Mouse (Mus musculus): Measurements from ENCODE around the gene Kcnj16.
A peak's percentile ranks its signal among the peaks of the same experiment; 100 is the strongest.

Gene Kcnj16

DNA sequence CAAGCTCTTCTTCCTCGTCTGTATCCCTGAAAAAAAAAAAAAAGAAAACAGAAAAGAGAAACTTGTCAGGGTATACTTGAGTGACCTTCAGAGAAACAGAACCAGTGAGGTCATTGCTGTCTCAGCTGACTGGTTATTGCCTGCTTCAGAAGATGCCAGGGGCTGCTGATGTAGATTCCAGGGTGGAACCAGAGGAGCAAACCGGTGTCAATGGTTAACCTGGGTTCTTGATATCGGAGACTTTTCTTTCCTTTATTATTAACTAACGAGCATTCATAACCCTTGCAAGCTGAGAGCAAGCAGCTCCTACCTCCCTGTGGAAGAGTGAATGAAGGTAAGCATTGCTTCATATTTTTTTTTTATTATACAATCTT is at the start of gene Kcnj16:
Gene Kcnj16 (plus strand): TSS at position 272 of the 374 bp plus-strand sequence.
- no peak for DNase-seq (ENCODE audit: low spot score)

DNA sequence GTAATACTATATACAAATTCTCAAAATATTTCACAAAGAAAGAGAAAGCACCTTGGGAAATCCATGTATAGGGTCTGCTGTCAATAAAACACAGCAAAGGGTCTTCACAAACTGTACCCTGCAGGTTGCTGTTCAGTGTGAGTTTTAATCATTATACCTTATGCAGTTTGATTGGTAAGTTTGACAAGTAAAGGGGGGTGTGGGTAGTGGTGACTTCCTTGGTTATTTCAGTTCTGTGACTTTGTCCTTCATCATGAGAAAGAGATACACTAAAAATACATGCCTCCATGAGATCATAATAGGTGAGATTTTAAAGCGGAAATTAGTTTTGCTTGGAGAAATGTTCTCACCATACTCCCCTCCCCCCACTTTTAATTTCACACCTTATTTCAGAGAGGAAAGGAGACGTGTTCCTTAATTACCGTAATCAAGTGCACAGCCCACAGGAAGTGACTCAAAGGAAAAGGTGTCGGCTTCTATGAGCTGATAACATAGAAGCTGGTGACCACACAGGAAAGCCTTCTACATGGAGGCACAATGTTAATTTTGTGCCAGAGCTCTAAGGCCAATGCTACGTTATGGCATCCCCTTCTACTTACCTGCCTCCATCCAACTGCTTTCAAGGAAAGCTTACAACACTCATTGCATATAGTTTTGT is 48.9 kb upstream of the Kcnj16 start:
- DNase-seq (ENCODE audit: low spot score): no peak

DNA sequence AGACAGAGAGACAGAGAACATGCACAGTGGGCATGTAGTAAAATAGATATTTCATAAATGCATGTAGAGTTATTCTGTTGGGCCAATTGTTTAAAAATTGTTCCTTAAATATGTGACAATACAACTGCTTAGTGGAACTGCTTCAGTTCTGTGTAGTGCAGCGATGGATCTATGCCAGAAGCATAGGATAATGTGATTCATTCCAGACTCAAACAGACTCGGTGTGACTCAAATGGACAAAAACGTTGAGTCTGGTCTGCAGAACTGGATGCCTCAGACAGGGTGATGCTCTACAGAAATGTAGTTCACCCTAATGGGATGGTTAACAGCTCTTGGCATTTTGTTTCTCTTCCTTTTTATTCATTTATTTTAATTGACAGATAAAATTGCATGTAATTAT is 32.1 kb upstream of the Kcnj16 start:
- no peak for DNase-seq (ENCODE audit: low spot score)

DNA sequence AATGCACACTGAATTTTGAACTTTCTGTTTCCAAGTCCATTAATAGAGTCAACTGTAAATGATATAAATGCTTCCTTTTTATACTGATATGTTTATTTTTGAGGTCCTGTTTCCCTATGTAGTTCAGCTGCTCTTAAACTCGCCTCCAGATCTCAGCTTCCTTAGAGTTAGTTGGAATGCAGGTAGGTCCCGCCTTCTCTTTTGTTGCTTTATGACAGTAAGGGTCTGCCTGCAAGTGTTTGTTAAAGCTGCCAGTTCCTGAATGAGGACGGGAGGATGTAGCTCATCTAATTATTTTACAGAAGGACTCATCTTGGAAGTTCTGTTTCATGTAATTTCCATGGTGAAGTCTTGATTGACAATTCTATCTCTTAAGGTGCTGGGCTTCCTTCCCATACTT is 25.6 kb upstream of the Kcnj16 start:
- DNase-seq (ENCODE audit: low spot score): no peak

DNA sequence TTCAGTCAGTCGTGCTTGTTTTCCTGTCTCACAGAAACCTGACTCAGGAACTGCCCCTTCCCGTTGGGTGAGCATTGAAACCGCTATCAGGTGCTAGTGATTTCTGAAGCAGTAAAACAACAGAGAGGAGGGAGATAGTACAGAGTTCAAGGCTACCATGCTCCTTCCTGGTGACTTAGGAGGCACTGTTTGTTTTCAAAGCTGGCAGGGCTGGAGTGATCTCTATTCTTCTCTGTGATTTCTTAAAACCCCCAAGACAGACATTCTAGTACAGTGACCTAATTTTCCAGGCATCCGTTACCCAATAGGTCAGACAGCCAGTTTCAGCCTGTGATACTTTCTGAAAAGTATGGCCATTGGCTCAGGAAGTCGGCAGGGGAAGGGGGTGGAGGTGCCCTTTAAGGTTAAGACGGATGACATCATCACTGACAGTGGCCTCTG is 25.1 kb upstream of the Kcnj16 start:
- DNase-seq (ENCODE audit: low spot score): no peak

DNA sequence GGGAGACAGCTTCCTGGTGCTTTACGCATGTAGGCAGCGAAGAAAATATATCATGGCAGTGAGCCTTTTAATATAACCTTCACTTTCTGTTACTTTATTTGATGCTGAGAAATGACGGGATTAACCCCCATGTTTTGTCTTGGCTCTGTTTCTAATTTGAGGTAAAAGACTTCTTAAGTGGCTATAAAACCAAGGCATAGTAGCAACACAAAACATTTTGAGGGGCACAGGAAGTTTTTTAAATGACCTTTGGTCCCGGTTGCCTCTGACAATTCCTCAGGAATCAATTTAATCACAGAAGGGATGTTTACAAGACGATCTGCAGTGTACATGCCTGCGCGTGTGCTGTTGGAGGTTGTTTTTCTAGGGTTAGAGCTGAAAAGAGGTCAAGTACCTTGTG is 11.2 kb upstream of the Kcnj16 start:
- no peak for DNase-seq (ENCODE audit: low spot score)

DNA sequence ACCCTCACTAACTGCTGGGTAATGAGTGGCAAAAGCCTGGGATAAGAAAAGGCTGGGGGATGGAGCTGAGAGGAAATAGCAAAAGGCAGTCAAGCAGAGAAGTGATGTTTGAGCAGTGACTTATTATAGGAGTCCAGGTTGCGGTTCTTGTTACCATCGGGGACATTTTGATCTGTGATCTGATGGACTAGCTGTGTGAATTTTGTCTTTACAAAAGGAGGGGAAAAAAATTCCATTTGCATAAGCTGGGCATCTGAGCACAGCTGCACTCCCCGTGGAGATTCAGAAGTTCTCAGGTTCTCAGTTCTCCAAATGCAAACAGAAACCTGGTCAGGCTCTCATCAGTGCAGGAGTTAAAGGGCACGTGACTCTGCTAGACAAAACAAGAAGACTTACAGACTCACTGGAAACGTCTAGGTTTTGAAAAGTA is 6.2 kb upstream of the Kcnj16 start:
- no peak for DNase-seq (ENCODE audit: low spot score)

DNA sequence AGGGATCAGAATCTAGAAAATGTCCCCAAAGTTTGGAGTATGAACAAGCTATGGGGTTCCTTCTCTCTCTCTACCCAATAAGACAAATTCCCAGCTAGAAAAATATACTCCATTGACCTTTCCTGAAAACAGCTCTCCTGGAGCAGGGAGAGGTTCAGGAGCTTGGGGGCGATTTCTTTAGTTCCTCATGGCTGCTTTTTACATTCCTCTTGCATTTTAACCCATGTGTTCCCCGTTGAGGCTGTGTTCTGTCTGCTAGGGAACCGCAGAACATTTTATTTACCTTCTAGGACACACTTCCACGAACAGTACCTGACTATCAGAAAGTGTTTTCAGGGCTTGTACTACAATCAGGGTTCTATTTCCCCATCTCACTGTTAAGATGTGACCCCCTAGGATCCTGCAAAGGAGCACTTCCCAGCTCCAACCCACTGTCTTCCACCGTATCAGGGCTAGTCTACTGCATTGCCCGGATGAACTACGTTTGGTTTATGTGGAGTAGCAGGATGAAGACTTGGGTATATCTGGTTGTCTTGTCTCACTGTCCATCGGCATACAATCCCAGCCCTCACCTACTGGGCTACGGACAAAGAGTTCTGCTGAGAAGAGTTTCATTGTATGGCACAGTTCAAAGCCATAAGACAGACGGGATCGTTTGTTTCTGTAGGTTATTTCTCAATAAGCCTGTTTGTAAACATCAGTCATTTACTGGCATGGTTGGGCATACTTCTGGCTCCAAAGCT is 643 bp upstream of the Kcnj16 start:
- DNase-seq (ENCODE audit: low spot score): no peak

DNA sequence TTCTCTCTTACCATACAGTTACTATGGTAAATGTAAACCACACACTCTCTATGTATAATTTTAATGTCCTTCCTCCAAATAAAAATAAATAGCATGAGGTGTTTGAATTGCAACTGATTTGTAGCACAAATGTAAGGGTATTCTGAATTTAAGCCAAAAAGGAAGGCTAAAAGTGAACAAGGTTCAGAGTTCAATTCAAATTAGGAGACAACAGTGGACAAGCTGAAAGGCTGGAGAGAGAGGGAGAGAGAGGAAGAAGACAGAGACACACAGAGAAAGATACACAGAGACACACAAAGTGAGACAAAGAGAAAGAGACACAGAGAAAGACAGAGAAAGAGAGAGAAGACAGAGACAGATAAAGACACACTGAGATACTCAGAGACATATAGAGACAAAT is 1.1 kb downstream of the Kcnj16 start:
- no peak for DNase-seq (ENCODE audit: low spot score)

DNA sequence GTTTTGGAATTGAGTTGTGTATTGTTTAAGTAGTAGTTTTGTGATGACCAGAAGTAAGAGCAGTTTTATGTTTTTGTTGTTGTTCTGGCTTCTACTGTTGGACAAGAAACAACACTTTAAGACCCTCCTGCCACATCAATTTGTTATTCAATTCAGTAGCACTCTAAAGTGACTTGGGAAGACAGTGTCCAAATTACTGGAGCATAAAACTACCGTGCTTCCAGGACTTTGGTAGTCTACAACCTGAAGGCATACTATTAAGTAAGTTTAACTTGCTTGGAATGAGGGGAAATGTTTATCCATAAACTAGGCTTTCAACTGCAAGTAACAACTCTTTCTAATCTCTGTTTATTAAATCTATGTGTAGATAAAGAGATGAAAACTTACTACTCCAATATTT is 17.7 kb downstream of the Kcnj16 start:
- DNase-seq (ENCODE audit: low spot score): no peak

DNA sequence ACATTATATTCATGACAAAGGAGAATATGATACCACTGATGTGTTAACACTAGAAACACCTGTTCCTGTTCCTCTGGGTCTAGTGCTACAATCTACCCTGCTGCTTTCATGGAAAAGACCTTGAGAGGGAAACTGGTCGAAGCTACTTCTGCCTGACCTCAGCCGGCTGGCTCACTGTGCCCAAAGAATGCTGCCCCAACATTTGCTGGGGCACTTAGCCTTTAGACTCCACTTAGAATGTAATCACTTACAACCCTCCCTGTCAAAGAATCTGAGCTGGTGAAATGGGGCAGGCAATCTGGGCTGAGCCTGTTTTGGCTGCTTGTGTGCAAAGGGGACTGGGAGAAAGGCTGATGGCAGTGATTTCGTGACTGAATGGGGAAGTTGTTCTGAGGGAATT is 18.1 kb downstream of the Kcnj16 start:
- DNase-seq (ENCODE audit: low spot score): no peak

DNA sequence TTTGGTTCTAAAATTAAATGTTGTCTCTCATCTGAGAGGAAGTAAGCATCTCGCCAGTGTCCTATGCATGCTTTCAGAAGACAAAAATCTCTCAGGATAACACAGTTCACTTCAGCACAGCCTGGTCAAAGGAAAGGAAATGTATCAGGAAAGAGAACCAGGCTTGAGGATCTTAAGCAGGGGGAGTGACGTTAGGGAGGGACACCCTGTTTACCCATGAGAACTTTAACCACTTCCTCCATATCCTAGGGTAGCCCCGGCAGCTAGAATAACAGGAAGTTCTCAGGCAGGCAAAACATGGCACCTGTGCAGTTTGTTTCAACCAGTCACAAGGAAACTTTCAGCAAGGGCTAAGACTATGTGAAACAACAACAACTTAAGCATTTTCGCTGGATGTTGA is 25.8 kb downstream of the Kcnj16 start:
- peak; percentile 19 for DNase-seq (ENCODE audit: low spot score)

DNA sequence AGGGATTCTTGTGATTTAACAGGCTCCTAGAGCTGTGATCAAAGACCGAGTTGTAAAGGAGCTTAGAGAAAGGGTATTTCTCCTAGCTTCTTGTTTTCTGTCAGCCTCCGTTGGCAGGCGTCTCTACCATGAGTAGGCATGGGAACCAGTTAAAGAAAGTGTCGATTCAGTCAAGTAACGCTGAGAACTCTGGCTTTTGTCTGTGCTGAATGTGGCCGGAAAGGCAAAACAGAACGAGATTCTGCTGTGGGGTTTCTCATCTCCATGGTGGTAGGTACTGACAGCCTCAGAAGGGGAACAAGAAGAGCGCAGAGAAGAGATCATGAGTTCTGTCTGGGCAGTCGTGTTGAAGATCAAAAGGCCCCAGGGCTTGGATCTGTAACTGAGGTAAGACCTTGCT is 29.4 kb downstream of the Kcnj16 start:
- DNase-seq (ENCODE audit: low spot score): no peak

DNA sequence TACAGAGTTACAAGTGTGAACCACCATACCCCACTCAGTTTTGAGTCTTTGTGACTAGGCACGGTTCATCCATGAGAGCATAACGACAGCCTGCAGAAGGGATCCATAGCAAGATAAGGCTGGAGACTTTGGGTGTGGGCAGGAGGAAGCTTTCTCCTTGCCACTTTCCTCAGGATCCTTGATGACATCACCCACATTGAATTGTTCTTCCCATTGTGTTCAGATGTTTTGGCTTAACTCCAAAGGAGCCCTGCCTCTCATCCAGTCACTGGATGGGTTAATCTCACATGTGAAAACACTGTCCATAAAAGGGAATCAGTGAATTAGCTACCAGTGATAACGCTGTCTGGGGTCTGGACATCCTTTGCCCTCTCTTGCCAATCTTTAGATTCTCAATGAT is 37.3 kb downstream of the Kcnj16 start:
- no peak for DNase-seq (ENCODE audit: low spot score)

DNA sequence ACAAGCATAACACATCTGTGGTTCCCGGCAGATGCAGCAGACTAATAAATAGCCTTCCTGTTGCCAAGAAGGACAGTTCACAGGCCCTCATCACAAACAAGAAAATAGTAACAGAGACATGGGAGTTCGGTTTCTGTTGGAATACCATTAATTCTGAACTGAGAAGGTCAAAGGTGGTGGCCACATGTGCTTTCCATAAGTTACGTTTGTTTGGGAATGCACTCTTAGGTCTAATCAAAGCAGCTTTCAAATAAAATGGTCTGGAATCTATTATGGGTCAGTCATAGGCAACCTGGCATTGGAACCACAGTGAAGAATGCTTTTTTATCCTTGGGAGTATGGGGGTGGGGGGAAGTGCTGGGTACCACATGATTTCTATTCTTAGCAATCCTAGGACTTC is 41.6 kb downstream of the Kcnj16 start:
- DNase-seq (ENCODE audit: low spot score): no peak

DNA sequence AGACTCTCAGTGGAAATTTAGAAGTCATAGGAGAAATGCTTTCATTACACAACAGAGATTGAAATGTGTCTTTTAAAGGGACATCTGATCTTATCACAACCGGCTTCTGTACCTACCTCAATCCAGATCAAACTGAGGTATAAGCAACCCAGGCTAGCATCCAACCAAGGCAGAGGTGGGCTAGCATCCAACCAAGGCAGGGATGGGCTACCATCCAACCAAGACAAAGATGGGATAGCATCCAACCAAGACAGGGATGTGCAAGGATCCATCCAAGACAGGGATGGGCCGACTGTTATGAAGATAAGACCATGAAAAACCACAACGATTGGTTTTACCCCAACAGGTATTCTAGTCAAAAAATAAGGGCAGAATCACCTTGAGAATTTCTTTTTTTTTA is 48.4 kb downstream of the Kcnj16 start:
- no peak for DNase-seq (ENCODE audit: low spot score)

DNA sequence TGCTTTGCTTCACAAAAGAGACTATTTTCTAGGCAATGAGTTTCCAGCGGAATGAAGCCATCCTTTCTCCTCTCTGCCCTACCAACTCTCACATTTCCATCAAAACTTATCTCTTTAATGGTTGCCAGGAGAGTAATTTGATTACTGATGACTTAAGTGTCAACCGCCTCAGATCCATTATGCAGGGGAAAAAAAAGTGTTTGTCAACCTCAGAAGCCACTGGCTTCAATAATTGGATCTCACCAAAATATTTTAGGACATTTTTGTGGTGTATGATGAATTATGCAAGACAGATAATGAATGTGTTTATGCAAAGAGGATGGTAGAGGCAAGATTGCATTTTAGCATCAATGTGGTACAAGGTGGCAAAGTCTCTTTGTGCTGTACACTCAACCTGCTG is 52.4 kb downstream of the Kcnj16 start:
- no peak for DNase-seq (ENCODE audit: low spot score)

DNA sequence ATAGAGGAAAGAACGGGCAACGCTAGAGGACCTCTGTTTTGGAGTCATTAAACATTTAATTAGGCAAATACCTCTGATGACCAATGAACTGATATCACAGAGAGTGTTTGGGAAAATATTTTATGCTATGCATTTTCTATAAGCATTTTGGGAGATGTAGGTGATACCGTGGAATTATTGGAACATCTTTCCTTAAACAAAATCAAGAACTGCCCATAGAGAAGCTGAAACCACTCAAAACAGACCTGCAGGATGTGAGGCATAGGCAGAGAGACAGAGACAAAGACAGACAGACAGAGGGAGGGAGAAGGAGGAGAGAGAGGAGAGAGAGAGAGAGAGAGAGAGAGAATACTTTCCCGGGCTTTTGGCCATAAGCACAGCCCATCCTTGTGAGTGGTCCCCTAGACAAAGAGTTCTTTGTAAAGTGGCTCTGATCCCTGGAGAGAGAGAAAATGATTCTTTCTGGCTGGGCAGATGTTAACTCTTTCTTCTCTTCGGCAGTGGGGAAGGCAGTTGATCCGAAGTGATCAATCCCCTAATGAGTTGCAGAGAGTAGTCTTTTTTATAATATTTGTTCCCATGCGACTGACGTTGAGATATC is 54.9 kb downstream of the Kcnj16 start:
- DNase-seq (ENCODE audit: low spot score): no peak

DNA sequence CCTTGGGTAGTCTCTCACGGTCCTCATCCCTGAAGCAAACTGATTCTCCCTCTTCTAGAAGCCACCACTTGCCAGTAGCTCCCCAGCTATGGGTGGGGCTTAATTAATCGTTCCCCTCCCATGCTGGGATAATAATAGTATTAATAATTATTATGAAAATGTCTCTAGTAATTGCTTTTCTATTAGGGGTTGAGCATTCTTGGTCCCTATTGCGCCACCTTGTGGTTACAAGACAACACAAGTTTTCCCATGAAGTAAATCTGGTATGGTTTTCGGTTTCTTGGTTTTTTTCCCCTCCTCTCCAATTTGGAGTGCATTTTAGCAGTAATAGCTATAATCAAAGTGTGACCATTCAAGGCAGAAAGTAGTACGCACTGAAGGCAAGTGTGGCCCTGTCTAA is 74.3 kb downstream of the Kcnj16 start:
- DNase-seq (ENCODE audit: low spot score): no peak

DNA sequence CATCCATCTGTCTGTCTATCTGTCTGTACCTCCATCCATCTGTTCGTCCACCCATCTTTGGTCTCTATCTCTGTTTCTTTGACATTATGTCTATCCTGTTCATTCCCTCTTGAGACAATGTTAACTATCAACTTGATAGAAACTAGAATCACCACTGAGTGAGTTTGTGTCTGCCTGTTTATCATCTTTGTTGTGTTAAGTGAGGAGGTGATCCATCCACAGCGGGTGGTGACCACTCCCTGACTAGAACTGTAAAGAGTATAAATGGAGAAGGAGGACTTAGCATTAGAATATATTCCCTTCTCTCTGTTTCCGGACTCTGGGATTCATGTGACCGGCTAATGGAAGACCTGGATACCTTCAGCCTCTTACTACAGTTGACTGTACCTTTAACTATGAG is 75.5 kb downstream of the Kcnj16 start:
- no peak for DNase-seq (ENCODE audit: low spot score)

DNA sequence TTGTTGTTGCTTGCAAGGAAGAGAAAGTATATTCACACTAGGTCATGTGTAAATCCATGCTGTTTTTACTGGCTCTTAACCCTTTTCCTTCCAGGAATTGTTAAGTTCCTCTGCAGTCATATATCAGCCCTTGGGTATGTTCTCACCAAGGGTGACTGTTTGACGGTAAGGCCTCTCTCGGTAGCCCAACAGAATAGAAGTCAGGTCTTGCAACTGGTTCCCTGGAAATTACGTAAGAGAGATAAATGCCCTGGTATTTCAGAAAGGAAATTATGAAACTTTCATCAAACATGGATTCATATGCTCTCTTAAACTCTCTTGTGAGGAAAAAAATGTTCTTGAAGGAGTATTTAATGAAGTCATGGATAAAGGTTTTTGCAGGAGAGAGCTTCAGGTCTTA is 86.4 kb downstream of the Kcnj16 start:
- no peak for DNase-seq (ENCODE audit: low spot score)

DNA sequence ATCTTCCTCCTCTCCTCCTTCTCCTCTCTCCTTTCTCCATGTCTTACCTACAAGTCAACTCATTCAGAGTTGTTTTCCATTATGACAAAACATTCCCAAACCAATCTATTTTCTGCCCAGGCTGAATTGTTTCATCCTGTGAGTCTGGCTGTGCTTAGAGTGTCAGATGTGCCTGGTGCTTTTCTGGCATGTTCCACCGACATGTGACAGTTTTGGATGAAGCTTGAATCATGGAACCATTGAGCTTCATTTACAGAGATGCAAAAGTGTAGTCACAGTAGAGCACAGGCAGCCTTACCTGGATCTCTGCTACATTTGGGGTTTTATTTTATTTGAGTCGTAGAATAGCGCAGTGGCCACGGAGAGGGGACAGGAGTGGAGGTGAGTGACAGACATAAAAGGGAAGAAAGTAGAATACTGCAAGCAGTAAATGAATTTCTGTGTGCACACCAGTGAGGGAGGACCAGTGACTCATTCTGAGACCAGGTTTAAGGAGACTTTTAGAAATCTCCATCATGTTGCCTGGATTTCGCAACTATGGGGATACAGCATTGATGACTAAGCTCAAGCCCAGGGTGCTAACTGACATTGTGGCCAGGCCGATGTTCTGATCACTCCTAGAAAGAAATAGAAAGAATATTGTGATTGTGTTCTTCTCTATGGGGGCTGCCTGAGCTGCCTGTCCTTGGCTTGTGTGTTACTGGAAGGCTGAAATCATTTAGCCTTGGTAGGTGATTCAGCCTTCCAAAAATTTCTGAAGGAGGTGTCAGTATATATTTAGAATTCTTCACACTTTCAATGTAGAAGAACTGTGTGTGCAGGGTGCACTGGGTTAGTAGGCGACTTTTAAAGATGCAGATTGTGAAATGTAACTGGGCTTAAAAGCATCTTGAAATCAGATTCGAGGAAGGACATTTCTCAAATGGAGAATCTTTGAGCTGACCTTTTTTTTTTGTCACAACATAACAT is 87.3 kb downstream of the Kcnj16 start:
- no peak for DNase-seq (ENCODE audit: low spot score)

All from spleen, adult 12 weeks (tissue).